Mouse (Mus musculus): Measurements from ENCODE around the gene Musk.

Gene Musk

DNA sequence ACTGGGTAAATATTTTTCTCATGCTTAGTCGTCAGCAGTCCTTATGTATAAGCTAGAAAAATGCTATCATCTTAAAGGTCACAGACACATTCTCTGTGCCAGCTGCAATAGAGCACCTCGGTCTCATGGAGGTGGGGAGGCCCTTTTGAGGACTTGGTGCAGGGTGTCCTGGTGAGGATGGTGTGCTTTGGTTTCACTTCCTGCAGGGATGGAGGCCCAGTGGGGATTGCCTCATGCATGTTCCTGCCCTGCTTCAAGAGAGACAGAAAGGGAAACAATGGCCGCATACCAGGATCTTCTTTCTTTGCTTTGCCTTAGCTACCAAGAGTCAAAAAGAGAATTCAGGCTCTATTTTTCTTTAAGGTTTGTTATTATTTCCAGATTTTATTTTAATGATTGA, 31.8 kb downstream of the Musk start:
- DNase-seq (ENCODE audit: low spot score): no peak

GRCm38 (mm10) chr4:58320293-58320692, 34.5 kb downstream of the Musk start:
- no peak for DNase-seq (ENCODE audit: low spot score)

DNA sequence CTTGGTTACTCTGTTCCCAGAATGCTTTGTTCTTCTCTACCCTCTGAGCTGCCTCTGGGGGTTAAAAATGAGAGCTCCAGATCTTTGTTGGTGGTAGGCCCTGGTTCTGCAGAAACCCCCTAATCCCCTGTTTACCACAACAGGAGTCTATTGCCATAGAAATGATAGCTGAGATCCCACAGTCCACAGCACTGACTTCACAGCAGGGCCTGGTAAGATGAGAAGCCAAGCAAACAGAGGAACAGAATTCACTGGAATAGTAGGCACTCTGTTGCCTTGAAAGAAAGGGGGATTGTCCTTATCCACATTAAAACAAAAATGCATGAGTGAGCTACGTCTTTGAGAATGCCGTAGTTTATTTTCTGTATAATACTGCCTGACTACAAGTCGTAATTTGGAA, 41.0 kb downstream of the Musk start:
- DNase-seq (ENCODE audit: low spot score): no peak

DNA sequence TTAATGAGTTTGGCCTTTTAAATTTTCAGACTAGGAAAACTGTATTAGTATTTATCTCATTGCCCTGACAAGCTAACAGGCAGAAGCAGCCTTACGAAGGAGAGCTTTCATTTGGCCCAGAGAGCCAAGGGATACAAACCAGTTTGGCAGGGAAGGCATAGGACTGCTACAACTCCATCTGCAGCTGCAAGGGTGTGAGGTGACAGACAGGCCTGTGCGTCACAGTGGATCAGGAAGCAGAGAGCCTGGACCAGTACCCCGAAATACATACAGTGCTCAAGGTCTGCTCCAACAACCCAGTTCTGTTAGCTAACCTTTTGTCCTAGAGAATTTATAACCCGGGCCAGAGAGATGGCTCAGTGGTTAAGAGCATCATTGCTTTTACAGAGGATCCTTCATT, 42.5 kb downstream of the Musk start:
- no peak for DNase-seq (ENCODE audit: low spot score)

DNA sequence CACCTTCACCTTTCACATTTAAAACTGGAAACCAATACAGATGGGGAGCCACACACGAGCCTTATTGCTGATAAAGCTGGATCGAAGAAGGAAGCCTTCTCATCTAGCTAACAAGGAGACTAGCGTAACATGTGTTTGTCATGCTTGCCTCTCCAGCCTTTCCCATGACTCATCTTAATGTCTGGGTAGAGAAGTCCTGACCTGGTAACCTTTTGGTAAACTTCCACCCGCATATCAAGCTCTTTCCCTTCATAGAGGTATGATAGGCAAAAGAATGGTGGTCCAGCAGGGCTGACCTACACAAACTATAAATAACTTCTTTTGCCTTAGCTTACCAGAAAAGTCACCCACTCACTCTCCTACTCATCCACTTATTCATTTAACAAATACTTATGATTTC, 44.3 kb downstream of the Musk start:
- no peak for DNase-seq (ENCODE audit: low spot score)

- no peak for DNase-seq (ENCODE audit: low spot score)
Measured at GRCm38 (mm10) chr4:58330864-58331638, 45.3 kb downstream of the Musk start.

DNA sequence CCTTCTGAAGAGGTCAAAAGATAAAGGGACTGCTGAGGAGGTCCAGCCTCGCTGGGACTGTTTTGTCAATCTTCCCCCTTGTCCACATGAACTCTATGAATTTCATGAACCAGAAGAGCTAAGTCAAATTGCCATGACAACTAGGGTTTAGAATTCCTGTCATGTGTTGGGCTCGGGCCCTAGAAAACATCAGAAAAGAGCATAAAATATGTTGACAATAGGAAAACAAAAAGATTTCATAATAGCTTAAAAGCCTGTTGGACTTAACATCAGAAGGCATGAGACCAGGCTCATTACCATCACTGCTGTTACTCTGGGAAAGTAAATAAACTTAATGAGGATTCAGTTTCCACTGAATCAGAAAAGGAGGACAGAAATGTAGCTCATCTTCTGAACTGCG, 46.6 kb downstream of the Musk start:
- DNase-seq (ENCODE audit: low spot score): no peak

DNA sequence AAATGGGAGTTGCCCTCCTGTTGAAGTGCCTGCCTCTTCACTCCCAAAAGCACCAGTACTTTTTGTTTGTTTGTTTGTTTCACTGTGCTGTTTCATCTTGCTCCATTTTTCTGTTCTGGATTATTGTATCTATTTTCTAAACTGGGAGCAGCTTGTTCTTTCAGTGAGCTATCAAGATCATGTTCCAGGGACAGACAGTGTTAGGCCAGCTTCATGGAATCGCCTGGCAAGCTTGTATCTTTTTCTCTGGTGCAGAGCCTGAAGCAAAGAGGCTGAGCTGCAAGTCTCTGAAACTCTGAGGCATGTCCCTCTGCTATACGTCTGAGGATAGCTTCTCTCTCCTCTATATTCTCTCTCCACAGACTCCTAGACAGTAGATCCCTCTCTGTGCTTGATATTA, 50.5 kb downstream of the Musk start:
- DNase-seq (ENCODE audit: low spot score): no peak

- DNase-seq (ENCODE audit: low spot score): no peak
Measured at GRCm38 (mm10) chr4:58339226-58339625, 53.5 kb downstream of the Musk start.

- no peak for DNase-seq (ENCODE audit: low spot score)
Measured at GRCm38 (mm10) chr4:58350206-58350605, 64.4 kb downstream of the Musk start.

DNA sequence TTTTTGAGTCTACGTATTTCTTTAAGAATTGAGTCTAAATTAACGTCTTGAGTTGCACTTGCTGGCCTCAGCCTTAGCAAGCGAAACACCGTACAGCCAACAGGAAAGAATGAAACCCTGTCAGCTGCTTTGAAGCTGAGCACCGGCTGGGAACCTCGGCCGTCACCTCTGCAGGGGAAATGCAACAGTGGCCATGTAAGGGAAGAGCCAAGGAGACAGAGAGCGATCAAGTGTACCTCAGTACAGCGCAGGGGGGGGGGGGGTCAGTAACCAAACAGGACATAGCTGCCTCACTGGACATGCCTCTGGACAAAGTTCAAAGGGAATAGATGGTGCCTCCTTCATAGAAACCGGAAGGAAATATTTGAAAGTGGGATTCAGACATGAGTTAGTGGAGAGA, 65.4 kb downstream of the Musk start:
- DNase-seq (ENCODE audit: low spot score): no peak

GRCm38 (mm10) chr4:58351590-58351989, 65.8 kb downstream of the Musk start:
- DNase-seq (ENCODE audit: low spot score): no peak

DNA sequence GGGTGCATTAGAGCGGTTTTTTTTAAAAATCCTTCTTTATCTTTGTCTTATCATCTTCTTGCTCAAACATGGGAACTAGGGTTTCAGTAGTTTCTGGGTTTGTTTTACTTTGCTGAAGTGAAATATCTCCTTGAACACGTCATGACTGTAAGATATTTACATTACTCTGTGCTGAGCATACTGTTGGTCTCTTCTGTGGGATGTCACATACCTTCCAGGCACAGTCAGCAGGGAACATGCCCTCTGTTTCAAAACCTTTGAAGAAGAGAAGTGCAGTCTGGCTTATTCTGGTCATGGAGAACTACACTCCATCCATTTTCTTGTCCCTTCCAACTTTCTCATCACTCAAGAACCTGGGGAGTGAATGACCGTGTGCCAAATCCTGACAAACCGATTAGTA, 73.2 kb downstream of the Musk start:
- DNase-seq (ENCODE audit: low spot score): no peak

GRCm38 (mm10) chr4:58365321-58365720, 79.6 kb downstream of the Musk start:
- no peak for DNase-seq (ENCODE audit: low spot score)

DNA sequence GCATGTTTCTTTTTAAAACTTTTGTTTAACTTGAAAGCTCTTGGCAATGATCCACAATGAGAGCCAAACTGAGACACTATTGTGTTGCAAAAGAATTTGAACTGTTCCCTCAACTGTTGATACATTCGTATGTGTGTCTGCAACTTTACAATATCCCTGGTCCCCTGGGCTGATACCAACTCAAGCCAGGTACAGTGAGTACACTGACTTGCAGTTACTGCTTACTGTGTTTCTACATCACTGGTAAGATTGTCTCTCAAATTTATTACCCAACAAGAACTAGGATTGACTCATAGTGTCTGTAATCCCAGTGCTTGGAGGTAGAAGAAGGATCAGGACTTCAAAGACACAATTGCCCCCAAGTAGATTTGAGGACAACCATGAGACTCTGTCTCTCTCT, 85.3 kb downstream of the Musk start:
- DNase-seq (ENCODE audit: low spot score): no peak

GRCm38 (mm10) chr4:58373599-58373998, 87.8 kb downstream of the Musk start:
- DNase-seq (ENCODE audit: low spot score): no peak

DNA sequence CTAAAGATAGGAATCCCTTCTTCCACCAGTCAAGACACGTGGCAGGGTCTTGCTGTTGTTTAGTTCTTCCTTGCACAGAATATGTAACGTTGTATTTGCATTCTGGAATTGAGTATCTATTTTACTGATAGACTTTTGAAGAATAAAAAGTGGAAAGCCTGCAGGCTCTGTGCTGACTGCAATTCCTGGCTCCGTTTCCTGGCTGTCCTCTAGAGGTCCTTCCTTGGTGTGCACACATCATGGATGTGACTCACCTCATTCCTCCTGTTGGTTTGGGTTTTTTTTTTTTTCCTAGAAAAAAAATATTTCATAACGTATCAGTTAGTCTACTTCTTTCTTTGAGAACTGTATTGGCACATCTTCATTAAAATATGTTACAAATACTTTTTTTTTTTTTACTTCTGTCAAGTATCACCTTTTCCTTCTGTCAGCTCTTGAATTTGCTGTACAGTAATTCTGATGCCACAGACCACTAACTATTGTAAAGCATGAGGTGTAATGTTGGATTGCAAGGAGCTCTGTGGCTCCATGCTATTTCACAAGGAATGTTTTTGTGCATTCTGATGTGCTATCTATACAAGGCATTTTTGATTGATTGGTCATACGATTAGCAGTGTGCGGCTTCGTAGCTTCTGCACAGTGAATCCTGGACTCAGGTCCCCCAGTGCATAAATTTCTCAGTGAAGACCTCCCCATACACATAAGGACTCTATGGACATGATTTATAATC, 88.5 kb downstream of the Musk start:
- DNase-seq (ENCODE audit: low spot score): no peak

DNA sequence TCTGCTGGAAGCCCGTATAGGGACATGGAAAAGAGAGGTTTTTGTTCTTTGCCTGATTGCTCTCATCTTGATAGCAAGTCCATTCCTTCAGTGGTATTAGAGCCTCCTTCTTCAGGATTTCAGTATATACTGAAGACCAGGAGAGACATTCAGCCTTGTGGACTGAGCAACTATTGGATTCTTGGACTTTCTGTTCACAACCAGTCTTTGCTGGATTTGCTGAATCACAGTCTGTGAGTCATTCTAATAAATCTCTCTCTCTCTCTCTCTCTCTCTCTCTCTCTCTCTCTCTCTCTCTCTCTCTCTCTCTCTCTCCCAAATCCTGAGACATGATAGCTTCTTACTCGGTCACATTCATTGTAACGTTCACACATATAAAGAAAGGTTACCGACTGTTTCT, 93.4 kb downstream of the Musk start:
- DNase-seq (ENCODE audit: low spot score): no peak

- peak; percentile 25 for DNase-seq (ENCODE audit: low spot score)
Measured at GRCm38 (mm10) chr4:58400861-58401341, 115.1 kb downstream of the Musk start.

DNA sequence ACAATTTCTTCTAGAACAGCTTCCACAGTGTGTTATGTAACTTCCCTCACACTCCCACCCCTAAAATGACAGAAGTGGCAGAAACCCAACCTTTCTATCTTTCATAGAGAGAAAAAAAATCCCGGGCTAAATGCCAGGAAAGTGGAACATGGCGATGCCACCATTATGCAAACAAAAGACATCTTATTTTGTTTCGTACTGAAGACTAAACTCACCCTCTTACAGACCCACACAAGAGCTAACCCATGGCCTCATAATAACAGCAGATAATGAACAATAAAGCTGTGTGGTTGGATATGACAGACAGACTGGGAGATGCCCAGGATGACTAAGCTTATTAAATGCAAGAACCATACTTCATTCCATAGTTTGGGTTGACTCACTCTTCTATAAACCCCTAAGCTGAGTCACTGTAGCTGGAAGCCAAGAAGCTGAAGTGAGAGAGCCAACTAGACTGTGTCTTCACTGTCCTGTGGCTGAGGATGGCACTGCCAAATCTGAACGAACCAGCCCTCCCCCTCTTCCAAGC, 116.3 kb downstream of the Musk start:
- DNase-seq (ENCODE audit: low spot score): no peak

GRCm38 (mm10) chr4:58413188-58414185, 127.7 kb downstream of the Musk start:
- DNase-seq (ENCODE audit: low spot score): no peak

DNA sequence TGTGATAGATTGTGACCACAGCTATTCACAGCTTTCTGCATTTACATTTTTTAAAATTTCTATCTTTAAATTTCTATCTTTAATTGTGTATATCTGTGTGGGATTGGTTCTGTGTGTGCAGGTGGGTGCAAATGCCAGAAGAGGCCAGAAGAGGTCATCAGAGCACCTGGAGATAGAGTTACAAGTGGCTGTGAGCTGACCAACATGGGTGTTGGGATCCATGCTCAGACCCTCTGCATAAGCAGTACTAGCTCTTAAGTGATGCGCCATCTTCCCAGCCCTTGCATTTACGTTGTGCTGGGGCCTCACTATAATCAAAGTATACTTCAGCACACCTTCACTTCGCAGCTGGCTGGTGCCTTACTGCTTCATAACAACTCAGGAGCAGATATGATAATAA, 129.8 kb downstream of the Musk start:
- no peak for DNase-seq (ENCODE audit: low spot score)
